Mouse (Mus musculus) embryonic facial prominence, embryonic 10.5 days (tissue): Measurements from ENCODE around the gene Gpr84. TPM values are rescaled to one million over a fixed set of nuclear protein-coding genes. Genes with fewer than 3 reads are reported as not detected.

Source experiments
- DNase-seq: peaks from one replicate; pipeline ENCODE4 v3.0.0-alpha.2; 2017; ENCODE audit warnings: low spot score
- H3K27ac ChIP-seq: fragments of 300-500 bp; sonication (generic); replicated peaks from 2 replicates; pipeline ENCODE4 v1.5.1; 2016; ENCODE audit warnings: mild to moderate bottlenecking
- H3K27me3 ChIP-seq: fragments of 300-500 bp; sonication (generic); replicated peaks from 2 replicates; pipeline ENCODE4 v1.6.1; 2016; ENCODE audit warnings: low read depth, mild to moderate bottlenecking; ENCODE audit not compliant: poor library complexity, severe bottlenecking
- H3K36me3 ChIP-seq: fragments of 300-500 bp; sonication (generic); replicated peaks from 2 replicates; pipeline ENCODE4 v1.6.1; 2016; ENCODE audit warnings: mild to moderate bottlenecking, moderate library complexity
- H3K4me1 ChIP-seq: fragments of 300-500 bp; sonication (generic); 2 replicates; pipeline ENCODE4 v1.6.1; 2016
- H3K4me3 ChIP-seq: fragments of 300-500 bp; sonication (generic); 2 replicates; pipeline ENCODE4 v1.5.1; 2016; ENCODE audit warnings: mild to moderate bottlenecking, moderate library complexity
- H3K9me3 ChIP-seq: fragments of 300-500 bp; sonication (generic); 2 replicates; pipeline ENCODE4 v1.6.1; 2016; ENCODE audit warnings: mild to moderate bottlenecking
- WGBS: fragments of 180-500 bp; shearing (Covaris S2); methylation state at CpG from one replicate; pipeline ENCODE4 v1.1.7; 2016; 5-methylcytosine and 5-hydroxymethylcytosine counted together
- microRNA counts: library from miRNA; unstranded; fragments of <30 nt; microRNA quantifications from one replicate; lab custom pipeline; 2017
- microRNA-seq: library from miRNA; unstranded; fragments of <30 nt; microRNA quantifications from one replicate; pipeline ENCODE4, GENCODE M21; 2017
- polyA plus RNA-seq: library from polyadenylated mRNA; unstranded; fragments of >200 nt; fragmentation: Nextera tagmentation; extraction: Ambion mirVana; gene quantifications from 2 replicates; pipeline ENCODE4 v1.2.1, GENCODE M21; 2016

The Gpr84 gene
- polyA plus RNA-seq, 1 experiment from 2014 or later: 0.16 TPM

DNA sequence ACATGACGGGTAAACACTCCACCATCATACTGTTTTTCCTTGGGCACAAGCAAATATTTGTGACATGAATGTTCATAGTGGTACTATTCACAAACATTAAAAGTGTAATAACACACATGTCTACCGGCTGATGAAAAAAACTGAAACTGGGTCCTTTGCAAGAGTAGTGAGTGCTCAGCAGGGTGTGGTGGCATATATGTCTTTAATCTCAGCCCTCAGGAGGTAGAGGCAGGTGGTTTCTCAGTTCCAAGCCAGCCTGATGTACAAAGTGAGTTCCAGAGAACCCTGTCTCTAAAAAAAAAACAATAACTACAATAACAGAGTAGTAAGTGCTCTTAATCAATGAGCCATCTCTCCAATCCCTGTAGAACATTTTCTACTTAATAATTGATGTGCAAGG is 45.6 kb downstream of the Gpr84 start:
- WGBS: 90% methylated on average over 2 of the region's 2 CpGs
- Histone ChIP-seq H3K27ac (no peak overlapping the region), H3K9me3 (no peaks in the 10 kb centered on the region), H3K4me3 (no peak overlapping the region), H3K4me1 (no peaks in the 10 kb centered on the region), H3K27me3 (no peaks in the 10 kb centered on the region), H3K36me3 (no peaks in the 10 kb centered on the region)
- DNase-seq: no peak

DNA sequence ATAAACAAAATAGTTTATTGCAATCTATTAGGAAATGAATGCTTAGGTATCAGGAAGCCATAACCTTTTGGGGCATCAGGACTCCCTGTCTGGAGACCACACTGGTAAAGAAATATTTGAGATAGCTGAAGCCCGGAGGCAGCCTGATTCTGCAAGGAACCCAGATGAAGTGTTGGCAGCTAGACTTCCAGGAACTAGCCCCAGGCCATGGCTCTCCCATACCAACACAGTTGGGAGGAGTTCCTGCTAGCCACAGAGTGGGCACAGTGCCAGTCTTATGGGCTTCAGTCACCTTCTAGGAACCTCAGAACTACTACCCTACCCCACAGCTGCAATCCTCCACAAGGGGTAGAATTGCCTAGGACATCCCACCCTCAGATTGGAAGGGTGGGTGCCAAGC is 50.4 kb downstream of the Gpr84 start:
- WGBS: 60% methylated on average over 1 of the region's 1 CpGs
- no peak for DNase-seq
- Histone ChIP-seq H3K36me3 (no peaks in the 10 kb centered on the region), H3K4me1 (peaks cover 15% of the 10 kb centered on the region), H3K27me3 (peaks cover 15% of the 10 kb centered on the region), H3K4me3 (no peak overlapping the region), H3K9me3 (no peaks in the 10 kb centered on the region), H3K27ac (no peak overlapping the region)

DNA sequence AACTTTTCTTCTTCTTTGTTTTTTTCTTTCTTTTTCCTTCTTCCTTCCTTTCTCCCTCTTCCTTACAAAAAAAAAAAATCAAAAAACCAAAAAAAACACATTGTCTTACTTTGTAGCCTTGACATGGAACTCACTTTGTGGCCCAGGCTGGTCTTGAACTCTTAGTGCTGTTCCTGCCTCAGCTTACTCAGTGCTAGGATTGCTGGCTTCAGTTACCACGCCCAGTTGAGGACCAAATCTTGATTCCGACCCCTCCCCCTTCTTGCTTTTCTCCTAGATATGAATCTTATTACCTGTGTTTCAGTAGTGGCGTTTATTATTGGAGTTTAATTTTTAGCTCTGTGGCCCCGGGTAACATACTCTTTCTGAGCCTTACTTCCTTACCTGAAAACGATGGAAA is 51.2 kb downstream of the Gpr84 start:
- 88% methylated on average over 5 of the region's 5 CpGs for WGBS

More for the DNA sequence above, 51.2 kb downstream of the Gpr84 start:
- H3K36me3 ChIP-seq: no peaks in the 10 kb centered on the region
- H3K27me3 ChIP-seq: peaks cover 23% of the 10 kb centered on the region
- H3K4me1 ChIP-seq: peaks cover 22% of the 10 kb centered on the region
- H3K9me3 ChIP-seq: no peaks in the 10 kb centered on the region
- no peak for DNase-seq
- no peak overlapping the region for H3K27ac ChIP-seq
- no peak overlapping the region for H3K4me3 ChIP-seq

MicroRNAs within 50 kb of the gene (microRNA counts, 519-probe panel; counts per million panel counts)
- microRNA mmu-miR-148b (lab: Ali Mortazavi, UCI): 5,180 counts per million, percentile 88 among the panel's probes with 10 or more counts

Small RNA genes within 50 kb of the gene (microRNA-seq; reads per million reads assigned to microRNA genes)
- 288 reads per million, percentile 62 among the genes with 10 or more reads in this experiment for gene Mir148b
- gene Mir6963: not detected

Other genes starting within 250 kb of the Gpr84 start
- 15.7 and 19.6 TPM in 2 replicates for gene Smug1, start 143.5 kb downstream of the Gpr84 start, polyA plus RNA-seq
- gene Cbx5, start 70.8 kb downstream of the Gpr84 start, polyA plus RNA-seq: 202 and 206 TPM in 2 replicates
- gene Hnrnpa1, start 70.2 kb downstream of the Gpr84 start, polyA plus RNA-seq: 1,897 and 1,928 TPM in 2 replicates
- 4.7 and 5.9 TPM in 2 replicates for gene Nfe2, start 52.2 kb downstream of the Gpr84 start, polyA plus RNA-seq
- 281 and 285 TPM in 2 replicates for gene Copz1, start 37.9 kb downstream of the Gpr84 start, polyA plus RNA-seq
- 22.1 and 22.7 TPM in 2 replicates for gene Zfp385a, start 29.5 kb upstream of the Gpr84 start, polyA plus RNA-seq
- gene Itga5, start 56.2 kb upstream of the Gpr84 start, polyA plus RNA-seq: 29.5 and 29.7 TPM in 2 replicates
- not detected in 2 replicates for gene Gtsf1, start 119.9 kb upstream of the Gpr84 start, polyA plus RNA-seq
- not detected in 2 replicates for gene Gtsf2, start 137.9 kb upstream of the Gpr84 start, polyA plus RNA-seq
- gene Nckap1l, start 143.2 kb upstream of the Gpr84 start, polyA plus RNA-seq: 1.1 and 1.3 TPM in 2 replicates
- 6.0 and 10.4 TPM in 2 replicates for gene Pde1b, start 192.4 kb upstream of the Gpr84 start, polyA plus RNA-seq
- 14.3 and 16.4 TPM in 2 replicates for gene Ppp1r1a, start 227.4 kb upstream of the Gpr84 start, polyA plus RNA-seq